ENCODE assay signal across 8 mouse cellular contexts in the genomic region with DNA sequence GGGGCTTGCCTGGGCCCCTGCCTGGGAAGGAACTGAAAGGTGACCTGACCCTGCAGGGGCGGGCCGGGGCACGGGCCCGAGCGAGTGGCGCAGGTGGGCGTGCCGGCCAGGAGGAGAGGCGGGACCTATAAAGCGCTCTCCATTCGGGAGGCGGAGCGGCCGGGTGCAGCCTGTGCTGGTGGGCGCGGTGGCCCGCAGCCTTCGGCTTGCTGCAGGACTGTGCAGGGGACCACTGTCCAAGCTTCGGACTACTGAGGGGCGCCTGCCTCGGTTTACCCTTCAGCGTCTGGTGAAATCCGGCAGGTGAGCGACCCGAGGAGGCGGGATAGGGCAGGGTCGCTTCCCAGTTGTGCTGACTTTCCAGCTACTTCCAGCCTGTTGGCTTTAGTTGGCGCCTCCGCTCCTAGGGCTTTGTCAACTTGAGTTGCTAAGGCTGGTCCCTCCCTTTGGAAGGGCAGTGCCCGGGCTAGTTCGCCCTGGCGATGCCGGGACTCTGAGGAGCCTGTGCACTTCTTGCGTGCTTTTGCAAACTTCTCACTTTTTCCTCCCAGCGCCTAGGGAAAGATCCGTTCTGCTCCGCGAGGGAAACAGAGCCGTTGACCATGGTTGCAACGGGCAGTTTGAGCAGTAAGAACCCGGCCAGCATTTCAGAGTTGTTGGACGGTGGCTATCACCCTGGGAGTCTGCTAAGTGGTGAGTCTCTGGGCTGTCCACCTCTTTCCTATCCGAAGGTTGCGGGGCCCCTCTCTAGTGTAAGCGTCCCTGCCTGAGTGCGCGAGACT. TPM values are rescaled to one million over a fixed set of nuclear protein-coding genes. Genes with fewer than 3 reads are reported as not detected.
DNase-seq lines count a peak whose midpoint lies in the region; ATAC-seq and TF ChIP-seq lines count a peak whose summit lies in the region.

No protein-coding gene starts in this region.

- peaks cover 10 to 21% of the 10 kb centered on the region in 2 experiments for H3K4me1 ChIP-seq in CH12.LX (ENCODE audit: control insufficient read depth in 1 of 2, insufficient read depth in 2 of 2)
- H3K4me1 ChIP-seq in embryonic facial prominence, embryonic 12.5 days = 0 out of 2 replicates have a peak, but pooled peaks cover 6% of the 10 kb centered on the region
- H3K4me1 ChIP-seq in heart, embryonic 11.5 days (ENCODE audit: control insufficient read depth, insufficient read depth, low read length) = peaks cover 5% of the 10 kb centered on the region
- H3K4me1 ChIP-seq in kidney, embryonic 14.5 days (ENCODE audit: control insufficient read depth, insufficient read depth, low read length) = 0 out of 2 replicates have a peak, but pooled peaks cover 3% of the 10 kb centered on the region
- H3K4me1 ChIP-seq in lung, embryonic 16.5 days (replicated peaks; ENCODE audit: control insufficient read depth, insufficient read depth, low read length) = no peaks in the 10 kb centered on the region

- TF ChIP-seq POLR2A in CH12.LX (IDR thresholded peaks at IDR 0.05; ENCODE audit: low read depth, low read length) = peak; percentile 37; the same call in 1 of the 2 replicates

- peak; percentile 80; the same call in 1 of the 2 replicates for TF ChIP-seq EP300 in CH12.LX (IDR thresholded peaks at IDR 0.05; ENCODE audit: low read length)

- peak overlapping the region; percentile 24 for H3K9ac ChIP-seq in CH12.LX (ENCODE audit: insufficient read depth, low read depth)
- H3K9ac ChIP-seq in embryonic facial prominence, embryonic 12.5 days = peak overlapping the region; percentile 57
- peak overlapping the region; percentile 70 for H3K9ac ChIP-seq in heart, embryonic 11.5 days (ENCODE audit: low read depth, low read length)
- peak overlapping the region; percentile 64 for H3K9ac ChIP-seq in kidney, embryonic 14.5 days (ENCODE audit: low read depth, low read length)
- H3K9ac ChIP-seq in lung, embryonic 16.5 days (ENCODE audit: low read length) = peak overlapping the region; percentile 71

- TF ChIP-seq CTCF in CH12.LX (conservative IDR thresholded peaks at IDR 0.05 in 1 of 2, IDR thresholded peaks at IDR 0.05 in 1 of 2; ENCODE audit: low read depth in 2 of 2, low read length in 2 of 2) = no peak

- peak overlapping the region; percentile 53 to 63 (median 59) for H3K4me3 ChIP-seq in CH12.LX (replicated peaks in 1 of 3; ENCODE audit: low read depth in 2 of 3, low read length in 2 of 3, poor library complexity in 1 of 3)
- H3K4me3 ChIP-seq in embryonic facial prominence, embryonic 12.5 days = peak overlapping the region; percentile 58
- peak overlapping the region; percentile 63 for H3K4me3 ChIP-seq in heart, embryonic 11.5 days (ENCODE audit: low read depth, low read length)
- peak overlapping the region; percentile 68 for H3K4me3 ChIP-seq in kidney, embryonic 14.5 days (ENCODE audit: low read length)
- H3K4me3 ChIP-seq in lung, embryonic 16.5 days (ENCODE audit: low read length) = peak overlapping the region; percentile 69

- dilution Hi-C loops in CH12.LX (cut with MboI; ENCODE audit: extremely low pct_ligation_motif_present, extremely low pct_unique_long_range_greater_than_20kb, low sequenced_read_pairs) = no loop called here

- no peaks in the 10 kb centered on the region for H3K79me2 ChIP-seq in CH12.LX (replicated peaks; ENCODE audit: control insufficient read depth, extremely low read depth, insufficient read depth, poor library complexity, severe bottlenecking)

- ATAC-seq in embryonic facial prominence, embryonic 12.5 days (ENCODE audit: insufficient number of reproducible peaks, insufficient read depth, low FRiP score, low TSS enrichment) = peak; percentile 97
- ATAC-seq in heart, embryonic 11.5 days (replicated peaks; ENCODE audit: insufficient number of reproducible peaks, low FRiP score, low TSS enrichment) = peak; percentile 88
- peak; percentile 98 for ATAC-seq in kidney, embryonic 14.5 days (ENCODE audit: low FRiP score, low TSS enrichment)
- ATAC-seq in lung, embryonic 16.5 days (ENCODE audit: low read depth) = peak; percentile 97
- no peak for ATAC-seq in activated CD4-positive, CD25-positive, alpha-beta regulatory T cell, adult 4 months

- peaks cover 0 to 2% of the 10 kb centered on the region in 2 experiments for H3K36me3 ChIP-seq in CH12.LX (replicated peaks in 1 of 2; ENCODE audit: control insufficient read depth in 1 of 2, insufficient read depth in 1 of 2, low read length in 1 of 2)
- 0 out of 2 replicates have a peak, but pooled peaks cover 4% of the 10 kb centered on the region for H3K36me3 ChIP-seq in embryonic facial prominence, embryonic 12.5 days
- H3K36me3 ChIP-seq in heart, embryonic 11.5 days (ENCODE audit: control insufficient read depth, insufficient read depth, low read length) = no peaks in the 10 kb centered on the region
- no peaks in the 10 kb centered on the region for H3K36me3 ChIP-seq in kidney, embryonic 14.5 days (ENCODE audit: control insufficient read depth, insufficient read depth, low read length)
- H3K36me3 ChIP-seq in lung, embryonic 16.5 days (ENCODE audit: control insufficient read depth, insufficient read depth, low read length) = no peaks in the 10 kb centered on the region

- no peak for TF ChIP-seq RAD21 in CH12.LX (IDR thresholded peaks at IDR 0.05; ENCODE audit: low read depth, low read length)

- H3K27ac ChIP-seq in CH12.LX (ENCODE audit: insufficient read depth, low read depth) = no peak overlapping the region
- H3K27ac ChIP-seq in embryonic facial prominence, embryonic 12.5 days = no peak overlapping the region
- H3K27ac ChIP-seq in heart, embryonic 11.5 days (ENCODE audit: low read depth, low read length) = no peak overlapping the region
- no peak overlapping the region for H3K27ac ChIP-seq in kidney, embryonic 14.5 days (ENCODE audit: low read depth, low read length)
- H3K27ac ChIP-seq in lung, embryonic 16.5 days (ENCODE audit: low read length) = 0 out of 2 replicates have a peak overlapping the region, but pooled peaks have one; percentile 30

- H3K9me3 ChIP-seq in CH12.LX (replicated peaks; ENCODE audit: low read length) = peaks cover 4% of the 10 kb centered on the region
- no peaks in the 10 kb centered on the region for H3K9me3 ChIP-seq in embryonic facial prominence, embryonic 12.5 days
- no peaks in the 10 kb centered on the region for H3K9me3 ChIP-seq in heart, embryonic 11.5 days (replicated peaks; ENCODE audit: control insufficient read depth, low read length)
- no peaks in the 10 kb centered on the region for H3K9me3 ChIP-seq in kidney, embryonic 14.5 days (ENCODE audit: control insufficient read depth, low read length)
- H3K9me3 ChIP-seq in lung, embryonic 16.5 days (ENCODE audit: control insufficient read depth, low read length) = no peaks in the 10 kb centered on the region

- H3K4me2 ChIP-seq in CH12.LX (ENCODE audit: insufficient read depth, low read depth, poor library complexity, severe bottlenecking) = peak overlapping the region; percentile 49
- H3K4me2 ChIP-seq in embryonic facial prominence, embryonic 12.5 days (replicated peaks) = peak overlapping the region; percentile 78
- H3K4me2 ChIP-seq in heart, embryonic 11.5 days = peak overlapping the region; percentile 96
- peak overlapping the region; percentile 96 for H3K4me2 ChIP-seq in kidney, embryonic 14.5 days (replicated peaks; ENCODE audit: low read depth, low read length)
- H3K4me2 ChIP-seq in lung, embryonic 16.5 days (ENCODE audit: low read depth, low read length) = peak overlapping the region; percentile 84

- in situ Hi-C loops in CH12.LX (cut with MboI; ENCODE audit: low pct_ligation_motif_present, low pct_unique_long_range_greater_than_20kb, low sequenced_read_pairs) = no loop called here

- WGBS in embryonic facial prominence, embryonic 12.5 days = under 1% methylated on average over 46 of the region's 47 CpGs
- WGBS in heart, embryonic 11.5 days (ENCODE audit: insufficient replicate concordance) = under 1% methylated on average over 44 of the region's 47 CpGs
- WGBS in kidney, embryonic 14.5 days = 1% methylated on average over 47 of the region's 47 CpGs
- 1% methylated on average over 42 of the region's 47 CpGs for WGBS in lung, embryonic 16.5 days

- no peaks in the 10 kb centered on the region for H3K27me3 ChIP-seq in CH12.LX (replicated peaks)
- 0 out of 2 replicates have a peak, but pooled peaks cover 11% of the 10 kb centered on the region for H3K27me3 ChIP-seq in embryonic facial prominence, embryonic 12.5 days
- no peaks in the 10 kb centered on the region for H3K27me3 ChIP-seq in heart, embryonic 11.5 days (ENCODE audit: control insufficient read depth, insufficient read depth, low read length)
- H3K27me3 ChIP-seq in kidney, embryonic 14.5 days (ENCODE audit: control insufficient read depth, insufficient read depth, low read length) = no peaks in the 10 kb centered on the region
- H3K27me3 ChIP-seq in lung, embryonic 16.5 days (ENCODE audit: control insufficient read depth, insufficient read depth, low read depth, low read length) = peaks cover 4% of the 10 kb centered on the region; the same call in 1 of the 2 replicates

- peak; percentile 57 for DNase-seq in CH12.LX (ENCODE audit: extremely low read depth)
- peak; percentile 62 to 84 for DNase-seq in adrenal gland, adult (ENCODE audit: inconsistent age in 2 of 2, low spot score in 1 of 2)
- DNase-seq in ovary, adult 18-20 months (ENCODE audit: low spot score) = peak; percentile 81

TF ChIP-seq in CH12.LX, 34 proteins besides CTCF, POLR2A, EP300 and RAD21 (continues in another document):
- no peak for TF ChIP-seq MAX (IDR thresholded peaks at IDR 0.05; ENCODE audit: low read length)

RNA-seq across cellular contexts. Expression of a gene that starts 2.4 kb away (rescaled TPM):
- total RNA-seq in CH12.LX (2012; rRNA removed) = 1.3 and 2.6 TPM in 2 replicates
- total RNA-seq in CH12.LX (2014; rRNA removed) = 2.2 and 2.8 TPM in 2 replicates
- 10.3 and 11.3 TPM in 2 replicates for polyA plus RNA-seq in CH12.LX (2012; ENCODE audit: insufficient read length, low read depth)
- 34.4 and 40.3 TPM in 2 replicates for polyA plus RNA-seq in embryonic facial prominence, embryonic 12.5 days (2016; fragmentation: Nextera tagmentation; extraction: Ambion mirVana)
- 7.1 and 7.4 TPM in 2 replicates for polyA plus RNA-seq in heart, embryonic 11.5 days (2014; fragmentation: Nextera tagmentation; extraction: Ambion mirVana)
- 10.0 and 13.5 TPM in 2 replicates for polyA plus RNA-seq in kidney, embryonic 14.5 days (2014; fragmentation: Nextera tagmentation; extraction: Ambion mirVana)
- polyA plus RNA-seq in lung, embryonic 16.5 days (2015; fragmentation: Nextera tagmentation; extraction: Ambion mirVana) = 9.9 and 10.1 TPM in 2 replicates
- under 1 TPM in 1 of 2 experiments, not detected in 1; 0.60 TPM for polyA plus RNA-seq in activated CD4-positive, CD25-positive, alpha-beta regulatory T cell, adult 4 months (2017; shearing (Covaris generic))

RNA-seq across cellular contexts. Expression of a gene that starts 47.6 kb away (rescaled TPM):
- total RNA-seq in CH12.LX (2012; rRNA removed) (not detected in 2 replicates), CH12.LX (2014; rRNA removed) (not detected in 2 replicates)
- not detected in 2 replicates for polyA plus RNA-seq in CH12.LX (2012; ENCODE audit: insufficient read length, low read depth)
- not detected in 2 replicates for polyA plus RNA-seq in embryonic facial prominence, embryonic 12.5 days (2016; fragmentation: Nextera tagmentation; extraction: Ambion mirVana)
- polyA plus RNA-seq in heart, embryonic 11.5 days (2014; fragmentation: Nextera tagmentation; extraction: Ambion mirVana) = not detected in 2 replicates
- not detected in 2 replicates for polyA plus RNA-seq in kidney, embryonic 14.5 days (2014; fragmentation: Nextera tagmentation; extraction: Ambion mirVana)
- polyA plus RNA-seq in lung, embryonic 16.5 days (2015; fragmentation: Nextera tagmentation; extraction: Ambion mirVana) = not detected in 2 replicates
- polyA plus RNA-seq in activated CD4-positive, CD25-positive, alpha-beta regulatory T cell, adult 4 months (2017; shearing (Covaris generic)) = not detected
